Mouse (Mus musculus): Measurements from ENCODE around the gene Trim11.
A peak's percentile ranks its signal among the peaks of the same experiment; 100 is the strongest.

DNA sequence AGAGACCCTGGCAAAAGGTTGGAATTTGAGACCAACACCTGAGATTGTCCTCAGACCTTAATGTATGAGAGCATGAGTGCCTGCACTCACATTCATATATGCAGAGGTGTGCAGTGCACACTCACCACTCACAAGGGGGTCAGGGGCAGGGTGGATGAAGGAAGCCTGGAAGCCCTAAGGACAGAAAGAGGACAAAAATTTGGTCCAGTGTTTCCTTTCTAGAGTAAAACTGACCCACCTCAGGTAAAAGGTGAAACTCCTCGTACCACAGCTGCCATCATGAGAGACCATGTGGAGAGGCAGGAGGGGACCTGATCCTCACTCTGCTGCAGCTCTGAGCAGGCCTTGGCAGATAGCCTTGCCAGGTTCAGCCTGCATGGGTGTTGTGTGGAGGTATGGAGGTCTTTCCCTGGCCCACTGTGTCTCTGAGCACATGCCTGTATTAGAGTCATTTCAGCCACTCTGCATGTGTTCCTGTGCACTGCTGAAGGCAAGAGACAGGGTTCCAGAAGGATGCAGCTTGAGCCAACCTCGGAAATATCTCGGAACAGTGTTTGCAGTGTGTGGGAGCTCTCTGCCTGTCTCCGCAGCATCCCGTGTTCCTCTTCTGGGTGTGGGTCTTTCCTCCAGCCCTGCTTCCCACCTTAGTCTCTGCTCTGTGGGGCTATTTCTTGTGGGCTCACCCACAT lies 20.5 kb upstream of the Trim11 start:
- TF ChIP-seq CTCF (IDR thresholded peaks at IDR 0.05; ENCODE audit: borderline replicate concordance, insufficient read depth, low read length) (no peak), POLR2A (IDR thresholded peaks at IDR 0.05; ENCODE audit: low read depth, low read length) (peak; percentile 8; the same call in 1 of the 2 replicates)

Data from embryonic fibroblast, embryonic 13.5 days (primary cell).